Mouse (Mus musculus) embryonic facial prominence, embryonic 10.5 days (tissue): ENCODE measurements around the gene Kcnma1. TPM values are rescaled to one million over a fixed set of nuclear protein-coding genes. Genes with fewer than 3 reads are reported as not detected.

Experiments used
- DNase-seq: peaks from one replicate; pipeline ENCODE4 v3.0.0-alpha.2; 2017; ENCODE audit warnings: low spot score
- H3K27ac ChIP-seq: fragments of 300-500 bp; sonication (generic); replicated peaks from 2 replicates; pipeline ENCODE4 v1.5.1; 2016; ENCODE audit warnings: mild to moderate bottlenecking
- H3K27me3 ChIP-seq: fragments of 300-500 bp; sonication (generic); replicated peaks from 2 replicates; pipeline ENCODE4 v1.6.1; 2016; ENCODE audit warnings: low read depth, mild to moderate bottlenecking; ENCODE audit not compliant: poor library complexity, severe bottlenecking
- H3K36me3 ChIP-seq: fragments of 300-500 bp; sonication (generic); replicated peaks from 2 replicates; pipeline ENCODE4 v1.6.1; 2016; ENCODE audit warnings: mild to moderate bottlenecking, moderate library complexity
- H3K4me1 ChIP-seq: fragments of 300-500 bp; sonication (generic); 2 replicates; pipeline ENCODE4 v1.6.1; 2016
- H3K4me3 ChIP-seq: fragments of 300-500 bp; sonication (generic); 2 replicates; pipeline ENCODE4 v1.5.1; 2016; ENCODE audit warnings: mild to moderate bottlenecking, moderate library complexity
- H3K9me3 ChIP-seq: fragments of 300-500 bp; sonication (generic); 2 replicates; pipeline ENCODE4 v1.6.1; 2016; ENCODE audit warnings: mild to moderate bottlenecking
- WGBS: fragments of 180-500 bp; shearing (Covaris S2); methylation state at CpG from one replicate; pipeline ENCODE4 v1.1.7; 2016; 5-methylcytosine and 5-hydroxymethylcytosine counted together
- polyA plus RNA-seq: library from polyadenylated mRNA; unstranded; fragments of >200 nt; fragmentation: Nextera tagmentation; extraction: Ambion mirVana; gene quantifications from 2 replicates; pipeline ENCODE4 v1.2.1, GENCODE M21; 2016

Gene Kcnma1
- polyA plus RNA-seq, 1 experiment from 2014 or later: 0.70 TPM

- 0 out of 2 replicates have a peak, but pooled peaks cover 6% of the 10 kb centered on the region for H3K27me3 ChIP-seq
- H3K4me1 ChIP-seq: peaks cover 10% of the 10 kb centered on the region; the same call in 1 of the 2 replicates
- H3K9me3 ChIP-seq: no peaks in the 10 kb centered on the region
- no peaks in the 10 kb centered on the region for H3K36me3 ChIP-seq
- H3K27ac ChIP-seq: no peak overlapping the region
- no peak overlapping the region for H3K4me3 ChIP-seq
- DNase-seq: no peak
- WGBS: 95% methylated on average over 5 of the region's 5 CpGs
Observed at GRCm38 (mm10) chr14:23633011-23633595, 381.2 kb downstream of the Kcnma1 start.

GRCm38 (mm10) chr14:23626925-23627324 lies 387.4 kb downstream of the Kcnma1 start:
- 67% methylated on average over 6 of the region's 6 CpGs for WGBS
- no peaks in the 10 kb centered on the region for H3K9me3 ChIP-seq
- no peak overlapping the region for H3K27ac ChIP-seq
- no peak for DNase-seq
- H3K36me3 ChIP-seq: no peaks in the 10 kb centered on the region
- no peaks in the 10 kb centered on the region for H3K27me3 ChIP-seq
- H3K4me1 ChIP-seq: no peaks in the 10 kb centered on the region
- H3K4me3 ChIP-seq: no peak overlapping the region

- Histone ChIP-seq H3K9me3 (no peaks in the 10 kb centered on the region), H3K36me3 (no peaks in the 10 kb centered on the region), H3K4me3 (no peak overlapping the region), H3K27me3 (no peaks in the 10 kb centered on the region), H3K4me1 (no peaks in the 10 kb centered on the region), H3K27ac (no peak overlapping the region)
- DNase-seq: no peak
- WGBS: 52% methylated on average over 2 of the region's 2 CpGs
Observed at GRCm38 (mm10) chr14:23626114-23626513, 388.2 kb downstream of the Kcnma1 start.

GRCm38 (mm10) chr14:23625436-23625835 lies 388.9 kb downstream of the Kcnma1 start:
- no peak for DNase-seq
- no peak overlapping the region for H3K27ac ChIP-seq
- 90% methylated on average over 6 of the region's 6 CpGs for WGBS

GRCm38 (mm10) chr14:23624455-23624854 lies 389.8 kb downstream of the Kcnma1 start:
- WGBS: 76% methylated on average over 1 of the region's 1 CpGs

More at GRCm38 (mm10) chr14:23625436-23625835, 388.9 kb downstream of the Kcnma1 start:
- Histone ChIP-seq H3K4me1 (no peaks in the 10 kb centered on the region), H3K9me3 (no peaks in the 10 kb centered on the region), H3K36me3 (no peaks in the 10 kb centered on the region), H3K27me3 (no peaks in the 10 kb centered on the region), H3K4me3 (no peak overlapping the region)

GRCm38 (mm10) chr14:23620685-23621084 lies 393.6 kb downstream of the Kcnma1 start:
- H3K27ac ChIP-seq: no peak overlapping the region
- H3K4me3 ChIP-seq: no peak overlapping the region
- no peak for DNase-seq
- no peaks in the 10 kb centered on the region for H3K9me3 ChIP-seq
- WGBS: 77% methylated on average over 2 of the region's 2 CpGs
- no peaks in the 10 kb centered on the region for H3K27me3 ChIP-seq
- no peaks in the 10 kb centered on the region for H3K36me3 ChIP-seq
- no peaks in the 10 kb centered on the region for H3K4me1 ChIP-seq

More at GRCm38 (mm10) chr14:23624455-23624854, 389.8 kb downstream of the Kcnma1 start:
- Histone ChIP-seq H3K36me3 (no peaks in the 10 kb centered on the region), H3K27ac (no peak overlapping the region), H3K9me3 (no peaks in the 10 kb centered on the region), H3K4me1 (no peaks in the 10 kb centered on the region), H3K4me3 (no peak overlapping the region), H3K27me3 (no peaks in the 10 kb centered on the region)
- DNase-seq: no peak

- DNase-seq: no peak
- WGBS: 91% methylated on average over 2 of the region's 2 CpGs
- Histone ChIP-seq H3K36me3 (no peaks in the 10 kb centered on the region), H3K4me3 (no peak overlapping the region), H3K27ac (no peak overlapping the region), H3K9me3 (no peaks in the 10 kb centered on the region), H3K27me3 (no peaks in the 10 kb centered on the region), H3K4me1 (peaks cover 11% of the 10 kb centered on the region)
Observed at GRCm38 (mm10) chr14:23618973-23619372, 395.3 kb downstream of the Kcnma1 start.

GRCm38 (mm10) chr14:23618081-23618480 lies 396.2 kb downstream of the Kcnma1 start:
- Histone ChIP-seq H3K9me3 (no peaks in the 10 kb centered on the region), H3K36me3 (no peaks in the 10 kb centered on the region), H3K27ac (no peak overlapping the region), H3K4me1 (peaks cover 19% of the 10 kb centered on the region), H3K27me3 (no peaks in the 10 kb centered on the region), H3K4me3 (no peak overlapping the region)
- no peak for DNase-seq
- 57% methylated on average over 1 of the region's 1 CpGs for WGBS

- Histone ChIP-seq H3K27ac (no peak overlapping the region), H3K4me3 (no peak overlapping the region), H3K36me3 (no peaks in the 10 kb centered on the region), H3K4me1 (peaks cover 29% of the 10 kb centered on the region), H3K9me3 (no peaks in the 10 kb centered on the region), H3K27me3 (no peaks in the 10 kb centered on the region)
- DNase-seq: no peak
- 77% methylated on average over 3 of the region's 3 CpGs for WGBS
Observed at GRCm38 (mm10) chr14:23610054-23610453, 404.2 kb downstream of the Kcnma1 start.

GRCm38 (mm10) chr14:23605740-23606139 lies 408.6 kb downstream of the Kcnma1 start:
- Histone ChIP-seq H3K4me1 (no peaks in the 10 kb centered on the region), H3K9me3 (no peaks in the 10 kb centered on the region), H3K4me3 (no peak overlapping the region), H3K36me3 (no peaks in the 10 kb centered on the region), H3K27me3 (no peaks in the 10 kb centered on the region), H3K27ac (no peak overlapping the region)
- no peak for DNase-seq
- 73% methylated on average over 7 of the region's 7 CpGs for WGBS

- no peak for DNase-seq
- Histone ChIP-seq H3K36me3 (no peaks in the 10 kb centered on the region), H3K4me1 (no peaks in the 10 kb centered on the region), H3K27me3 (no peaks in the 10 kb centered on the region), H3K9me3 (no peaks in the 10 kb centered on the region), H3K27ac (no peak overlapping the region), H3K4me3 (no peak overlapping the region)
- WGBS: 22% methylated on average over 4 of the region's 4 CpGs
Observed at GRCm38 (mm10) chr14:23602937-23603336, 411.4 kb downstream of the Kcnma1 start.

- no peak for DNase-seq
- Histone ChIP-seq H3K27ac (no peak overlapping the region), H3K4me1 (no peaks in the 10 kb centered on the region), H3K4me3 (no peak overlapping the region), H3K9me3 (no peaks in the 10 kb centered on the region), H3K27me3 (no peaks in the 10 kb centered on the region), H3K36me3 (no peaks in the 10 kb centered on the region)
- WGBS: 71% methylated on average over 2 of the region's 2 CpGs
Observed at GRCm38 (mm10) chr14:23602054-23602453, 412.2 kb downstream of the Kcnma1 start.

- Histone ChIP-seq H3K4me3 (no peak overlapping the region), H3K36me3 (no peaks in the 10 kb centered on the region), H3K4me1 (0 out of 2 replicates have a peak, but pooled peaks cover 4% of the 10 kb centered on the region), H3K9me3 (no peaks in the 10 kb centered on the region), H3K27me3 (no peaks in the 10 kb centered on the region), H3K27ac (no peak overlapping the region)
- WGBS: 89% methylated on average over 5 of the region's 5 CpGs
- no peak for DNase-seq
Observed at GRCm38 (mm10) chr14:23594629-23595028, 419.7 kb downstream of the Kcnma1 start.
